Mouse (Mus musculus) v-Abl transformed pro-B cells (cell line): ENCODE results near the gene Sh3tc1.

ENCODE experiments used
- in situ Hi-C, 2 experiments: fragments of 400-800 bp; cut with MboI; formaldehyde crosslinking; loops; one replicate each; pipeline ENCODE4 v1.15.1; 2025; ENCODE audit not compliant: unreplicated experiment in 2 of 2

Sh3tc1 gene

GRCm38 (mm10) chr5:35756020-35756419 is 16.2 kb upstream of the Sh3tc1 start:
- in situ Hi-C loops: loop anchor here (5.0 kb wide), 1 partner anchor 39 kb away; no protein-coding TSS in a partner anchor

GRCm38 (mm10) chr5:35755131-35755733 is 15.4 kb upstream of the Sh3tc1 start:
- in situ Hi-C loops: loop anchor here (5.0 kb wide), 1 partner anchor 38 kb away; no protein-coding TSS in a partner anchor

GRCm38 (mm10) chr5:35751016-35751415 is 11.2 kb upstream of the Sh3tc1 start:
- in situ Hi-C loops: no loop called here

GRCm38 (mm10) chr5:35750026-35750425 is 10.2 kb upstream of the Sh3tc1 start:
- in situ Hi-C loops: no loop called here

- in situ Hi-C loops: no loop called here
These were observed 9.6 kb upstream of the Sh3tc1 start for GRCm38 (mm10) chr5:35749416-35749815.

GRCm38 (mm10) chr5:35746910-35747309 is 7.1 kb upstream of the Sh3tc1 start:
- in situ Hi-C loops: no loop called here

- in situ Hi-C loops: no loop called here
These were observed 5.6 kb upstream of the Sh3tc1 start for GRCm38 (mm10) chr5:35745406-35745805.

- in situ Hi-C loops: no loop called here
These were observed 4.4 kb upstream of the Sh3tc1 start for GRCm38 (mm10) chr5:35743990-35744722.

- in situ Hi-C loops: no loop called here
These were observed 3.6 kb upstream of the Sh3tc1 start for GRCm38 (mm10) chr5:35743238-35743951.

- in situ Hi-C loops: no loop called here
These were observed 1.5 kb upstream of the Sh3tc1 start for GRCm38 (mm10) chr5:35741225-35741820.

GRCm38 (mm10) chr5:35740716-35741115 is 929 bp upstream of the Sh3tc1 start:
- in situ Hi-C loops: no loop called here

- in situ Hi-C loops: no loop called here
These were observed 782 bp downstream of the Sh3tc1 start for GRCm38 (mm10) chr5:35739005-35739404.

- in situ Hi-C loops: no loop called here
These were observed 2.4 kb downstream of the Sh3tc1 start for GRCm38 (mm10) chr5:35737231-35737901.

- in situ Hi-C loops: no loop called here
These were observed 6.3 kb downstream of the Sh3tc1 start for GRCm38 (mm10) chr5:35733523-35733922.

- in situ Hi-C loops: no loop called here
These were observed 8.8 kb downstream of the Sh3tc1 start for GRCm38 (mm10) chr5:35731006-35731405.

- in situ Hi-C loops: no loop called here
These were observed 9.2 kb downstream of the Sh3tc1 start for GRCm38 (mm10) chr5:35730552-35730951.

GRCm38 (mm10) chr5:35729844-35730243 is 9.9 kb downstream of the Sh3tc1 start:
- in situ Hi-C loops: no loop called here

GRCm38 (mm10) chr5:35728957-35729460 is 10.8 kb downstream of the Sh3tc1 start:
- in situ Hi-C loops: no loop called here

GRCm38 (mm10) chr5:35728344-35728956 is 11.3 kb downstream of the Sh3tc1 start:
- in situ Hi-C loops: no loop called here

GRCm38 (mm10) chr5:35727447-35727846 is 12.3 kb downstream of the Sh3tc1 start:
- in situ Hi-C loops: no loop called here
